Mouse (Mus musculus): Measurements from ENCODE around the gene Cldn22.
"Not testable (repeated sequence)": the region's sequence is repeated elsewhere in the genome, so short reads cannot be mapped to it uniquely, and the experiment has no call there.

Gene Cldn22

GRCm38 (mm10) chr8:47824182-47824581, at the start of gene Cldn22:
TSS of gene Cldn22 (plus strand) at chr8:47824482.
- no peak for DNase-seq (ENCODE audit: low spot score in 2 of 2)

DNA sequence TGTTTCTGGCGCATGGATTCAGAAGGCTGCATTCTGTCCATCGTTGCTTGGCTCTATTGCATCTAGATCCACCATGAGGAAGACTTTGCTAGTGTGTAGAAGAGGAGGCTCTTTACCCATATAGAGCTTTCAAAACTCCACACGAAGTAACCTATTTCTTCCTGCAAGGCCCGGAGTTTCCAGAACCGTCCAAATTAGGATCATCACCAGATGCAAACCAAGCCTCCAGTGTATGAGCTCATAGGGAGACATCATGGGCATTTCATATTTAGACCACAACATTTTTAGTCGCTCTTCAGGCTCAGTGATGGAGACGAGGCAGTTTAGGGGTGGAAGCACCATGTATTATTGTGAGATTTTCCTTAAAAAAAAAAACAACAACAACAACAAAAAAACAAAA, 46.9 kb upstream of the Cldn22 start:
- no peak for DNase-seq (ENCODE audit: low spot score in 2 of 2)

DNA sequence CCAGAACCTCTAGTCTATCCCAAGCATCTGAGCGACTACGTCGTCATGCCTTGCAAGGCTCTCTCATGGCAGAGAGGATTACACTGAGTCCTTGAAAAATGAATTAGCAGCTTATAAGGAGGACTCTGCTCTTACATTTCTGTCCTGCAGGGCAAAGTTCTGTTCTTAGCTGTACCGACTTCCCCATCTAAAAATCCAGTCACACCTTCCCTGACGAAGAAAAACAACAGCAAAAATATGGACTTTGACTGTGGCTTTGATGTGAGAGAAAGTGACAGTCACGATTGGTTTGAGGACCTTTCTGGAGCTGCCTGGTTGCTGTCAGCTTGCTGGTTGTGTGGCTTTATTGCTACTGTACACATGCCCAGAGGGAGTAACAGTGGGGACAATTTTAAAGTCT, 44.7 kb upstream of the Cldn22 start:
- DNase-seq (ENCODE audit: low spot score in 2 of 2), result no peak

- DNase-seq (ENCODE audit: low spot score in 2 of 2), result no peak
Observed at GRCm38 (mm10) chr8:47781881-47782280, 42.4 kb upstream of the Cldn22 start.

GRCm38 (mm10) chr8:47783544-47783943, 40.7 kb upstream of the Cldn22 start:
- DNase-seq (ENCODE audit: low spot score in 2 of 2), result no peak

DNA sequence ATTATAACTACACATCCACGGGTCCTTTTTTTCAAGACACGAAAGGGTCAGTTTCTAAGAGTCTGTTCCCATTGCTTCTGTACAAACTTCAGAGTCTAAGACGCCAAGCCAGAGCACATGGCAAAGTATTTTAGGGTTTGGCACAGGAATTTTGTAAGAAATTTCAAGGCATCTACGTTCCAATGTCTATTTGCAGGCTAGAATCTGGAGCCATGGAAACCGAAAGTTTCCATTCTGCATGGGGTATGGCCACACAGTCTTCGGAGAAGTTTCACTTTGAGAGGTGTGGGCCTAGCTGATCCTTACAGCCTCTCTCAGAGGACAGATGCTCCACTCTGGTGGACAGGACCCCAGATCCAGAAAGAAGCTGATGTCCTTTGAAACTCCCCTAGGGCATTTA, 40.3 kb upstream of the Cldn22 start:
- DNase-seq (ENCODE audit: low spot score in 2 of 2), result no peak

DNA sequence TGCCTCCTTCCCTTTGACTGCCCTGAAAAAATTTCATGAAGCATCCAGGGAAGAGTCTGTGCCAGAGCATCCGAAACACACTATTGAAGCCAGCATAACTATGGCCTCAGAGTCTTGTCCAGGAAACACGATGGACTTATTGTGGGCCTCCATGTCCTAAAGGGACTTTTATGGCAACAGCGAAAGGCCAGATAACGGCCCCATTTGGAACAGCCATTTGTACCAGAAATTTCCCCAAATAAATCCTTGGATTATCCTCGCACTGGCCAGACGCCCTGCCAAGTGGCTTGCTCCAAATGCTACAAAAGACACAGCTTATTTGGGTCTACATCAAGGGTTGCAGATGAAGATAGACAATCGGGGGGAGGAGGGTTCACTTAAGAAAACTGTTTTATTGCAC, 39.8 kb upstream of the Cldn22 start:
- DNase-seq (ENCODE audit: low spot score in 2 of 2), result no peak

DNA sequence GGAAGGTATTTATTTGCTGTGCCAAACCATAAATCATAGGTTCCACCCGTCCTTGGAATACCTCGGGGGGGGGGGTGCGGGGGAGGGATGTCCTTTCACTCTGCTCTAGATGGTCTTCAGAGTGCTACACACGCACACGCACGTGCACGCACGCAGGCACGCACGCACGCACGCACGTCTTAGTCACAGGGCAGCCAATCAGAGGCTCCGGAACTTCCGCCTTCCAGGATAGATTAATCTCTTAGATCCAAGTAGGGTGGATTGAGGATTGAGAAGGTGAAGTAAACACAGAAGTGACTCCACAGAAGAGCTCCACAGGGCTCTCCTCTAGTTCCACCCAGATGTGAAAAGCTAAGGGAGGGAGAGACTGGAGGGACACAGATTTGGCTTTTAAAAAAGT, 38.0 kb upstream of the Cldn22 start:
- DNase-seq (ENCODE audit: low spot score in 2 of 2), result no peak

- DNase-seq (ENCODE audit: low spot score in 2 of 2), result no peak
Observed at GRCm38 (mm10) chr8:47787705-47788104, 36.6 kb upstream of the Cldn22 start.

GRCm38 (mm10) chr8:47791986-47792385, 32.3 kb upstream of the Cldn22 start:
- no peak for DNase-seq (ENCODE audit: low spot score in 2 of 2)

DNA sequence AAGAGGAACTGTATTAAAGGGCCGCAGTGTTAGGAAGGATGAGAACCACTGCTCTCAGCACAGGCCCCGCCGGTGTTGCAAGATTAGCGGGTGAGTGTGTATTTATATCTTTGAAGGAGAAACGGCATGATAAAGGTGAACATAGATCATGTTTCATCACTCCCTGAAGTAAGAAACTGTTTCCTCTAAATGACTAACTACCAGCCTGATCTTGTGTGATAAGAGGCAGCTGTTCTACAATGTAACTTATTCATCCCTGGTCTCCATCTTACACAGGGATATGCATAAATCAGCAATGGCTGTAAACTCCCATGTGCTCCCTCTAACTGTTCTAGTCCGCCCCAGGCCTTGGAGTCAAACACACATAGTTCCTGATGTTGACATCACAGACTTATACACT, 24.8 kb upstream of the Cldn22 start:
- DNase-seq (ENCODE audit: low spot score in 2 of 2), result no peak

- no peak for DNase-seq (ENCODE audit: low spot score in 2 of 2)
Observed at GRCm38 (mm10) chr8:47802349-47802748, 21.9 kb upstream of the Cldn22 start.

DNA sequence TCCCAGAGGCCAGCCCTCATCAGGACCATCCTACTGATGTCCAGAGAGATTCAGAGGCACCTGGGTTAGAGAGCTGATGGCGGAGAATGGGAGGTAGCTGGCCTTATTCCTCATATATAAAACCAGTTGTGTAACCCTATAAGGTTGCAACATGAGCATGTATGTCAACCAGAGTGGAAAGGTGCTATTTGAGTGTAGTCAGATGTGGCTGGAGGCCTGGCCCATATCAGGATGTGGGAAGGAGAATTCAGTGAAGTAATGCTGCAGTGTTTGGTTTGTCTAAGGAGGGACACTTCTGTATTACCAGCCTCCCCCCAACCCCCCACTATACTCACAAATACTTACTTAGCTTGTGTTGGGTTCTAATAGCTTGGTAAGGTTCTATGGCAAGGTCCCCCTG, 20.0 kb upstream of the Cldn22 start:
- no peak for DNase-seq (ENCODE audit: low spot score in 2 of 2)

DNA sequence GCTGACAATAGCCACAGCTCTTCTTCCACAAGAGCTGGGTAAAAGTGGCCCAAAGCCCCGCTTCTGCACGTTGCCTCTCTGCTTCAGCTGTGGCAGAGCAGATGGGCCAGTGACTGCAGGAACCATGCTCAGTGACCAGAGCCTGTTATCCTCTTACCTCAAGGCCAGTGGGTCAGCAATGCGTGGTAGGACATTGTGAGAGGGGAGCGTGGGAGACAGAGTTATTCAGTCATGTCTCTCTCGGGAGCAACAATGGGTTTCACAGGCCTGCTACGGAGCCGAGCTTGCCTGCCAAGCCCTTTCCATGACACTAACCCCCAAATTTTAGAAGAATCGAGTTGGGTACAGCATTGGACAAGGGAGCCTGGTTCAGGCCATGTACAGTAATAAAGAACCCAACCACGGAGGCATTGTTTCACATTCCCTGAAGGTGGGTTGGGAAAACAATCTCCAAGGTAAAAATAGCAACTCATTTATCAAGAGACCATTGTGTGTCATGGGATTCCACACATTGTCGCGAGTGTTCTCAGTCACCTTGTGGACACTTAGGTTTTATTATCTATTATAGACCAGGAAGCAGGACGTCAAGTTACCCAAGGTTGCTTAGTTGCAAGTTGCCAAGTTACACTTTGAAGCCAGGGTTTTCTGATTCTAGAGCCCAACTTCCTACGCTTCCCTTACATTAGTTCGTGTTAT, 14.2 kb upstream of the Cldn22 start:
- no peak for DNase-seq (ENCODE audit: low spot score in 2 of 2)

DNA sequence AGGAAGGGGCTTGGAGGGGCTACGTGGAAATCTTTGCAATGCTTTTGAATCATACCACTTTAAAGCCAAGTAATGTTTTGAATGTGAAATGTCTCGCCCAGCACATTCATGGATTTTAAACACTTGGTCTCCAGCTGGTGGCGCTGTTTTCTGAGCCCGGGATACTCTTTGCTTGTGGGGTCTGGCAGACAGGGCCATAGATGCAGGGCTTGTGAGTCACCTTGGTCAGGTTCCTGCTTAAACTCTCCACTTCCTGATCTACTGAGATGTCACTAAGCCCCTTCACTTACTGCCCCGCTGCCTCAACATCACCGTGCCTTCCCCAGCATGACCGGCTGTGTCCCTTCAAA, 13.6 kb upstream of the Cldn22 start:
- no peak for DNase-seq (ENCODE audit: low spot score in 2 of 2)

GRCm38 (mm10) chr8:47811221-47811620, 13.1 kb upstream of the Cldn22 start:
- no peak for DNase-seq (ENCODE audit: low spot score in 2 of 2)

DNA sequence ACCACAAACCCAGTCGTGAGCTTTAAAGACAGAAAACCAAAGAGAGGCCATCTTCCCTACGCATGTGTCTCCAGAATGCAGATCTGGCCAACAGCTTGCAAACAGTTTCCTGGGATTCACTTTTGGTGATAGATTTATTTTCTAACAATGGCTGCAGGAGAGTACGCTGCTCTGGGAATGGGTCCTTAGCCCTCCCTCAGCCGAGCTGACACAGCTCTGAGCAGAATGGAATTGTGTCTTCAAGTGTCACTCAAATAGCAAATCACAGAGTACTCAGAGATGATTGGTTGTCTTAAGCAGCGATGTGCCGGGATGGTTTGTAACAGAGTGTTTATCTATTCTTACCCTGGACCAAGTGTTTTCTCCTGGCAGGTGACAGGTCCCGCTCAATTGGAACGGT, 5.2 kb upstream of the Cldn22 start:
- DNase-seq (ENCODE audit: low spot score in 2 of 2), result no peak

DNA sequence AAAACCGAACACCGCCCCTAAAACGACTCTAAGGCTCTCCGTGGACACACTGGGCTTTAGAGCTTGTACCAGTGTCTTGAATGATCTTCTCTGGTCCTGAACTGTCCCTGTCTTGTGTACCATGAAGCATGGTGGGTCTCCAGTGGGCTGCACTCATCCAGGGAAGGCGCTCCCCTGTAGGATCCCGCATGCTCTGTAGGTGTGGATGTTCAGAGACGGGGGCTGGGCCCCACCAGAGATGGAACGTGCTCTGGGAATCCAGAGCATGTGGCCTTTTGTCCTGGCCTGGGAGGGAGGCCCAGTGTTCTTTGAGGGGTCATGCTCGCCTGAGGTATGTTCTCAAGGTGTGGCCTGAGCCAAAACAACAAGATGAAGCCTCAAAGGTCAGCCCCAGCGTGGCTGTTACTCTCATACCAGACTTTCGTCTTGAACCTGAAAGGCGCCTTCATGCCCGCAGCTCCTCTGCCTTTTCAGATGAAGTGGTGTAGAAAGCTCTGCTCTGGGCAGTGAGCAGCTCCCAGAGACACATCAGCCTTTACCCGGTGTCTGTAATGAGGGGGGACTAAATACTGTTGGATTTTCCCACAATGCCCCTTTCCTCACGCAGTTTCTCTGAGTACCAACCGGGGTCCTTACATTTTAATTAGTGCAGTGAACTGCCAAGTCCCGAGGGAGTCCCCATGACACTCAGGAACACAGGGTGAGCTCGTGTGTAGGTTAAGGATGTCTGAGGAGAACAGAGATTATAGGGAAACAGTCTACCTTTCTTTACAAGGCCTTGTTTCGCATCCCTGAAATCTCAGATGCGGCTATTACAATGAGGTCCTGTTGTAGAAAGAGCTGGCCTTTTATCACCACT, 3.1 kb upstream of the Cldn22 start:
- no peak for DNase-seq (ENCODE audit: low spot score in 2 of 2)

DNA sequence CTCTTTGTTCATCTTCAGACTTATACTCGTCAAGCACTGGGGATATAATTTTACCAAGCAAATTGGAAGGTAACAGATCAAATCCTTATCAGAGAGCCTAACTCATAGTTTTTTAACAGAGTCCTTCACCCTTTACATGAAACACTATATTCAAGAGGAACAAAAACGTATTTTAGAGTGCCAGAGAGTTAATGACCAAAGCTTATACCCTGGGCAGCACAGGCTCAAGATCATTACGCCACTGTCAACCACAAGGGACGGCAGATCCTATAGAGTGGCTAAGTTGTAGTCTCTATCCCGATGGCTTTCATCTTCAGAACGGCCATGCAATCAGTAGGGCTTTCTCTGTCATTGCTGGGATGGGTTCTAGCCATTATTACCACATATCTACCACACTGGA, 2.4 kb upstream of the Cldn22 start, which contains the start of gene Cldn24:
TSS of gene Cldn24 (plus strand) at position 301 of the 400 bp plus-strand sequence.
- no peak for DNase-seq (ENCODE audit: low spot score in 2 of 2)

GRCm38 (mm10) chr8:47822541-47822940, 1.7 kb upstream of the Cldn22 start:
- not testable (repeated sequence) for DNase-seq (ENCODE audit: low spot score in 2 of 2)

GRCm38 (mm10) chr8:47823777-47824176, 505 bp upstream of the Cldn22 start:
- DNase-seq (ENCODE audit: low spot score in 2 of 2), result no peak

GRCm38 (mm10) chr8:47825596-47825995, 1.3 kb downstream of the Cldn22 start:
- DNase-seq (ENCODE audit: low spot score in 2 of 2), result no peak

DNA sequence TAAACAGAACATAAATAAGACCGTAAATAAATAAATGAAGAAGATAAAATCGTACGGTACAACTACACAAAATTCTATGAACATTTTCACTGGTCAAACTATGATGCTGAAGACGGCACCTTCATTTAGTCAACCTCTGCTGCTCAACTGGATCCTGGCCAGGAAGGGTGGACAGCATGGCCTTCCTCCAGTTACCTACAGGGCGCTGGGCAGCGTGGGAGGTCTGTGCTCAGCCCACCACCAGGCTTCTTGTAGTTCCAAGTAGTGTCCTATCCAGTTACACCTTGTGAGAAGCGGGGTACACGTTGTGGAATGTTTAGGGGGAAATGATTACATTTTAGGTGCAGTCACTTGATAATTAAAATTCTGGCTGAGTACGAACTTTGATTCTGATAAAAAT, 2.6 kb downstream of the Cldn22 start:
- no peak for DNase-seq (ENCODE audit: low spot score in 2 of 2)
